Mouse (Mus musculus): ENCODE measurements around the gene Dtymk. TPM values are rescaled to one million over a fixed set of nuclear protein-coding genes. Genes with fewer than 3 reads are reported as not detected.
"Not testable (repeated sequence)": the region's sequence is repeated elsewhere in the genome, so short reads cannot be mapped to it uniquely, and the experiment has no call there.

The Dtymk gene
- total and polyA plus RNA-seq, 3 experiments = 193 to 454 (median 391) TPM

GRCm38 (mm10) chr1:93834671-93835150 is 33.0 kb upstream of the Dtymk start:
- H3K36me3 ChIP-seq (ENCODE audit: control insufficient read depth in 1 of 2, insufficient read depth in 2 of 2, low read length in 2 of 2) = peaks cover 0 to 3% of the 10 kb centered on the region in 2 experiments; a peak in 1 of 4 replicates
- TF ChIP-seq MYC (IDR thresholded peaks at IDR 0.05; ENCODE audit: low read depth, low read length) = no peak
- no peak for TF ChIP-seq RAD21 (IDR thresholded peaks at IDR 0.05; ENCODE audit: low read depth, low read length)
- no peak for TF ChIP-seq E2F4 (IDR thresholded peaks at IDR 0.05; ENCODE audit: borderline replicate concordance, low read depth, low read length)
- TF ChIP-seq MAFK (IDR thresholded peaks at IDR 0.05; ENCODE audit: borderline replicate concordance, low read depth, low read length) = no peak
- TF ChIP-seq UBTF (IDR thresholded peaks at IDR 0.05; ENCODE audit: borderline replicate concordance, insufficient read depth, low read depth, low read length) = no peak
- no peak for TF ChIP-seq HCFC1 (IDR thresholded peaks at IDR 0.05; ENCODE audit: low read depth, low read length)
- TF ChIP-seq MAZ (IDR thresholded peaks at IDR 0.05; ENCODE audit: low read depth, low read length) = no peak
- TF ChIP-seq NRF1 (IDR thresholded peaks at IDR 0.05; ENCODE audit: insufficient read depth, low read depth, low read length, poor library complexity, severe bottlenecking) = no peak
- no peak for TF ChIP-seq CTCF (IDR thresholded peaks at IDR 0.05 in 2 of 3, conservative IDR thresholded peaks at IDR 0.05 in 1 of 3; ENCODE audit: control insufficient read depth in 1 of 3, insufficient read depth in 1 of 3, low read depth in 2 of 3, low read length in 3 of 3, poor library complexity in 1 of 3, severe bottlenecking in 1 of 3)
- TF ChIP-seq MAX (IDR thresholded peaks at IDR 0.05; ENCODE audit: low read length) = no peak
- TF ChIP-seq ELF1 (IDR thresholded peaks at IDR 0.05; ENCODE audit: low read depth, low read length) = no peak
- no peak for TF ChIP-seq ZNF384 (IDR thresholded peaks at IDR 0.05; ENCODE audit: low read depth, low read length)
- TF ChIP-seq MXI1 (IDR thresholded peaks at IDR 0.05; ENCODE audit: low read depth, low read length) = no peak
- TF ChIP-seq POLR2AphosphoS2 (IDR thresholded peaks at IDR 0.05; ENCODE audit: low read length) = no peak
- peak; percentile 10 for DNase-seq (ENCODE audit: low read depth, low spot score)

GRCm38 (mm10) chr1:93832754-93833360 is 31.1 kb upstream of the Dtymk start:
- DNase-seq (ENCODE audit: low read depth, low spot score) = peak; percentile 52
- H3K4me1 ChIP-seq (ENCODE audit: control insufficient read depth in 1 of 2, insufficient read depth in 2 of 2, low read length in 2 of 2); H3K36me3 ChIP-seq (ENCODE audit: control insufficient read depth in 1 of 2, insufficient read depth in 2 of 2, low read length in 2 of 2); H3K9me3 ChIP-seq (replicated peaks; ENCODE audit: insufficient read depth, low read length); H3K4me3 ChIP-seq (ENCODE audit: control insufficient read depth in 1 of 2, insufficient read depth in 1 of 2, low read depth in 2 of 2, low read length in 2 of 2); H3K27me3 ChIP-seq (ENCODE audit: control insufficient read depth in 1 of 2, insufficient read depth in 2 of 2, low read length in 2 of 2); H3K27ac ChIP-seq (ENCODE audit: control insufficient read depth, low read depth, low read length); H3K9ac ChIP-seq (ENCODE audit: control insufficient read depth, low read depth, low read length, poor library complexity, severe bottlenecking); H3K79me2 ChIP-seq (ENCODE audit: control insufficient read depth, insufficient read depth, low read length, poor library complexity): not testable (repeated sequence)
- TF ChIP-seq GATA1 (IDR thresholded peaks at IDR 0.05; ENCODE audit: low read depth, low read length) (0 out of 2 replicates have a peak, but pooled peaks have one; percentile 7), CTCF (IDR thresholded peaks at IDR 0.05 in 2 of 3, conservative IDR thresholded peaks at IDR 0.05 in 1 of 3; ENCODE audit: control insufficient read depth in 1 of 3, insufficient read depth in 1 of 3, low read depth in 2 of 3, low read length in 3 of 3, poor library complexity in 1 of 3, severe bottlenecking in 1 of 3) (peak in 2 of 3 experiments; percentile 20 to 30; a peak in 2 of 6 replicates), SMC3 (IDR thresholded peaks at IDR 0.05; ENCODE audit: low read depth, low read length) (peak; percentile 27)

More at GRCm38 (mm10) chr1:93834671-93835150, 33.0 kb upstream of the Dtymk start:
- H3K4me3 ChIP-seq (ENCODE audit: control insufficient read depth in 1 of 2, insufficient read depth in 1 of 2, low read depth in 2 of 2, low read length in 2 of 2) = no peak overlapping the region
- no peaks in the 10 kb centered on the region for H3K79me2 ChIP-seq (ENCODE audit: control insufficient read depth, insufficient read depth, low read length, poor library complexity)
- H3K27me3 ChIP-seq (ENCODE audit: control insufficient read depth in 1 of 2, insufficient read depth in 2 of 2, low read length in 2 of 2) = no peaks in the 10 kb centered on the region
- H3K9ac ChIP-seq (ENCODE audit: control insufficient read depth, low read depth, low read length, poor library complexity, severe bottlenecking) = no peak overlapping the region
- H3K27ac ChIP-seq (ENCODE audit: control insufficient read depth, low read depth, low read length) = no peak overlapping the region
- peaks cover under 1 to 4% of the 10 kb centered on the region in 2 experiments; a peak in 2 of 4 replicates for H3K4me1 ChIP-seq (ENCODE audit: control insufficient read depth in 1 of 2, insufficient read depth in 2 of 2, low read length in 2 of 2)
- no peaks in the 10 kb centered on the region for H3K9me3 ChIP-seq (replicated peaks; ENCODE audit: insufficient read depth, low read length)

All from MEL (cell line).